ENCODE assay signal across 18 mouse cellular contexts in the genomic region with DNA sequence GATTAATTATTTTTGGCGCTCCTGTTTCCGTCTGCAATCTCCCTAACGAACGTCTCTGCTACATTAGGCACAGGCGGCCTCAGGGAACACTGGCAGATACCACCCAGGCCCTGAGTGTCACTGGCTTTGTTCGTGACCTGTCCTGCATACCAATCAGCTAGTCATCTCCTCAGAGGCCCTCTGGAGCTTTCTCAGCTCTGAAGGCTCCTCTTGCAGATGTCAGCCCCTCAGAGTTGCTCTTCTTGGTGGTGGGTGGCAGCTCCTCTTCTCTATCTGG.
DNase-seq lines count a peak whose midpoint lies in the region; ATAC-seq lines count a peak whose summit lies in the region.
"Had no signal": no experiment of that assay in that cellular context is flagged by ENCODE, and none has a peak within 500 bp of the region (broad histone marks: within the 10 kb centered on the region; RNA-seq: fewer than 3 reads in every experiment).

No protein-coding gene starts in this region.

- no peak overlapping the region for H3K9ac ChIP-seq in forebrain, embryonic 16.5 days (replicated peaks; ENCODE audit: low read depth, low read length)
- no peak overlapping the region for H3K9ac ChIP-seq in forebrain, embryonic 13.5 days
- H3K9ac ChIP-seq in midbrain, embryonic 12.5 days (replicated peaks), result no peak overlapping the region
- no peak overlapping the region for H3K9ac ChIP-seq in midbrain, embryonic 15.5 days
- no peak overlapping the region for H3K9ac ChIP-seq in neural tube, embryonic 13.5 days
- H3K9ac ChIP-seq: embryonic facial prominence, embryonic 13.5 days; heart, embryonic 13.5 days; intestine, embryonic 15.5 days had no signal

- no peaks in the 10 kb centered on the region for H3K9me3 ChIP-seq in forebrain, embryonic 16.5 days (ENCODE audit: control insufficient read depth, low read length)
- no peaks in the 10 kb centered on the region for H3K9me3 ChIP-seq in forebrain, embryonic 13.5 days (replicated peaks)
- no peaks in the 10 kb centered on the region for H3K9me3 ChIP-seq in midbrain, embryonic 12.5 days
- H3K9me3 ChIP-seq in midbrain, embryonic 15.5 days, result no peaks in the 10 kb centered on the region
- H3K9me3 ChIP-seq in neural tube, embryonic 13.5 days, result no peaks in the 10 kb centered on the region
- H3K9me3 ChIP-seq: embryonic facial prominence, embryonic 13.5 days; heart, embryonic 13.5 days; intestine, embryonic 15.5 days had no signal

- H3K27me3 ChIP-seq in forebrain, embryonic 16.5 days (replicated peaks; ENCODE audit: control insufficient read depth, insufficient read depth, low read length), result no peaks in the 10 kb centered on the region
- peaks cover 12% of the 10 kb centered on the region for H3K27me3 ChIP-seq in forebrain, embryonic 13.5 days
- no peaks in the 10 kb centered on the region; the same call in 1 of the 2 replicates for H3K27me3 ChIP-seq in midbrain, embryonic 12.5 days
- H3K27me3 ChIP-seq in midbrain, embryonic 15.5 days (replicated peaks), result no peaks in the 10 kb centered on the region
- no peaks in the 10 kb centered on the region for H3K27me3 ChIP-seq in neural tube, embryonic 13.5 days
- H3K27me3 ChIP-seq: heart, embryonic 13.5 days; intestine, embryonic 15.5 days had no signal

- WGBS in forebrain, embryonic 16.5 days, result 21% methylated on average over 6 of the region's 6 CpGs
- WGBS in forebrain, embryonic 13.5 days, result 32% methylated on average over 6 of the region's 6 CpGs
- WGBS in midbrain, embryonic 12.5 days, result 59% methylated on average over 6 of the region's 6 CpGs
- WGBS in midbrain, embryonic 15.5 days, result 28% methylated on average over 6 of the region's 6 CpGs
- WGBS in neural tube, embryonic 13.5 days, result 21% methylated on average over 6 of the region's 6 CpGs

- no peak overlapping the region for H3K4me3 ChIP-seq in forebrain, embryonic 16.5 days (replicated peaks; ENCODE audit: low read length)
- H3K4me3 ChIP-seq in forebrain, embryonic 13.5 days, result no peak overlapping the region
- H3K4me3 ChIP-seq in midbrain, embryonic 12.5 days, result no peak overlapping the region
- H3K4me3 ChIP-seq in midbrain, embryonic 15.5 days, result no peak overlapping the region
- no peak overlapping the region for H3K4me3 ChIP-seq in neural tube, embryonic 13.5 days
- H3K4me3 ChIP-seq: embryonic facial prominence, embryonic 13.5 days; heart, embryonic 13.5 days; intestine, embryonic 15.5 days had no signal

- H3K27ac ChIP-seq in forebrain, embryonic 16.5 days (ENCODE audit: low read length), result no peak overlapping the region
- no peak overlapping the region for H3K27ac ChIP-seq in forebrain, embryonic 13.5 days
- 0 out of 2 replicates have a peak overlapping the region, but pooled peaks have one; percentile 39 for H3K27ac ChIP-seq in midbrain, embryonic 12.5 days (replicated peaks)
- no peak overlapping the region; the same call in 1 of the 2 replicates for H3K27ac ChIP-seq in midbrain, embryonic 15.5 days
- peak overlapping the region; percentile 61 for H3K27ac ChIP-seq in neural tube, embryonic 13.5 days (replicated peaks)
- H3K27ac ChIP-seq: embryonic facial prominence, embryonic 13.5 days; heart, embryonic 13.5 days; intestine, embryonic 15.5 days had no signal

- no peak for DNase-seq in neural tube, embryonic 10.5 days (ENCODE audit: extremely low spot score, low spot score)
- DNase-seq in retina, postnatal 1 day, result peak; percentile 65
- no peak for DNase-seq in ovary, postnatal 36 days (ENCODE audit: low spot score)
- DNase-seq: adrenal gland, postnatal 10 days; cerebellum, adult 18-20 months; cerebellum, adult 9-11 months; cerebellum, postnatal 36 days; gastrocnemius, postnatal 36 days; heart, adult 11 months; heart, postnatal 36 days had no signal

- no peaks in the 10 kb centered on the region for H3K36me3 ChIP-seq in forebrain, embryonic 16.5 days (ENCODE audit: control insufficient read depth, insufficient read depth)
- H3K36me3 ChIP-seq in forebrain, embryonic 13.5 days (ENCODE audit: poor library complexity, severe bottlenecking), result no peaks in the 10 kb centered on the region
- H3K36me3 ChIP-seq in midbrain, embryonic 12.5 days, result no peaks in the 10 kb centered on the region
- no peaks in the 10 kb centered on the region for H3K36me3 ChIP-seq in midbrain, embryonic 15.5 days (replicated peaks)
- no peaks in the 10 kb centered on the region for H3K36me3 ChIP-seq in neural tube, embryonic 13.5 days
- H3K36me3 ChIP-seq: embryonic facial prominence, embryonic 13.5 days; heart, embryonic 13.5 days; intestine, embryonic 15.5 days had no signal

- H3K4me1 ChIP-seq in forebrain, embryonic 16.5 days (replicated peaks; ENCODE audit: control insufficient read depth, insufficient read depth, low read length), result peaks cover 19% of the 10 kb centered on the region
- H3K4me1 ChIP-seq in forebrain, embryonic 13.5 days, result peaks cover 46% of the 10 kb centered on the region
- peaks cover 36% of the 10 kb centered on the region for H3K4me1 ChIP-seq in midbrain, embryonic 12.5 days
- H3K4me1 ChIP-seq in midbrain, embryonic 15.5 days, result peaks cover 24% of the 10 kb centered on the region
- H3K4me1 ChIP-seq in neural tube, embryonic 13.5 days (replicated peaks), result peaks cover 48% of the 10 kb centered on the region
- H3K4me1 ChIP-seq: heart, embryonic 13.5 days; intestine, embryonic 15.5 days had no signal

- no peak overlapping the region for H3K4me2 ChIP-seq in forebrain, embryonic 16.5 days (ENCODE audit: low read length)
- no peak overlapping the region for H3K4me2 ChIP-seq in forebrain, embryonic 13.5 days
- no peak overlapping the region for H3K4me2 ChIP-seq in midbrain, embryonic 12.5 days (replicated peaks)
- H3K4me2 ChIP-seq in midbrain, embryonic 15.5 days, result no peak overlapping the region
- no peak overlapping the region for H3K4me2 ChIP-seq in neural tube, embryonic 13.5 days
- H3K4me2 ChIP-seq: embryonic facial prominence, embryonic 13.5 days; heart, embryonic 13.5 days; intestine, embryonic 15.5 days had no signal

- ATAC-seq in forebrain, embryonic 16.5 days, result peak; percentile 19; the same call in 1 of the 2 replicates
- ATAC-seq in forebrain, embryonic 13.5 days, result no peak
- ATAC-seq in midbrain, embryonic 12.5 days (ENCODE audit: low FRiP score, low read depth), result no peak
- no peak for ATAC-seq in midbrain, embryonic 15.5 days (replicated peaks)
- ATAC-seq in neural tube, embryonic 13.5 days (ENCODE audit: low read depth), result peak; percentile 28; the same call in 1 of the 2 replicates
- ATAC-seq: intestine, embryonic 15.5 days had no signal

Comparison
In these comparisons a context has a peak if more than half of its experiments do, and no peak if none do; other contexts are left out.
1. ATAC-seq: peak in forebrain, embryonic 16.5 days (single experiment) and neural tube, embryonic 13.5 days (single experiment); none in forebrain, embryonic 13.5 days (single experiment), midbrain, embryonic 12.5 days (single experiment) and midbrain, embryonic 15.5 days (single experiment).
2. H3K27ac ChIP-seq: peak in midbrain, embryonic 12.5 days (single experiment) and neural tube, embryonic 13.5 days (single experiment); none in forebrain, embryonic 16.5 days (single experiment), forebrain, embryonic 13.5 days (single experiment) and midbrain, embryonic 15.5 days (single experiment).